Mouse (Mus musculus): ENCODE data around the gene Gm19965. TPM values are rescaled to one million over a fixed set of nuclear protein-coding genes. Genes with fewer than 3 reads are reported as not detected.

Gm19965 gene
- not detected in 2 replicates for polyA plus RNA-seq (2015; fragmentation: Nextera tagmentation; extraction: Ambion mirVana)

GRCm38 (mm10) chr1:116802683-116803082 is at the start of gene Gm19965:
Gm19965 (plus strand) TSS chr1:116802983.

